Mouse (Mus musculus): ENCODE measurements at regions not wholly inside any gene's neighbourhood (a gene's known extent, or its start where the extent isn't known, plus 50 kb on each side); places are given as distances from the start of the nearest gene placed in this dataset.

DNA sequence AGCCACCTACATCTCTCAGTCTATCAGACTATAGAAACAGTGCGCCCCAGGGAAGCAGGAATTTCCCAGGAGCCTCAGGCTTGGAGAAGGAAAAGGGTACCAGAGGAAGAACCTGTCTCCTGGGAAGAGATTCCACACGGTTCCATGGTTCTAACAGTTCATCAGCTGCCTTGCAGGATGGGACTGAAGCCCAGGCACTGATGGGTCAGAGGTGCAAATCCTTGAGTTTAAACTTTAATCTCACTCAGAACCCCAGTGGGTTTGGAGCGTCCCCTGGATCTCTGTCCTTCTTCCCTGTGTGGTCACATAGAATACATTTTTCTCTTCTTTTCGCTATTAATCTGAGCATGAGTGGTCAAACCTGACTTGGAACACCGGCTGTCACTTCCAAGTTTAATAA, 67.9 kb upstream of the Slc22a12 start:
- Histone ChIP-seq H3K4me1 (ENCODE audit: control insufficient read depth, insufficient read depth, insufficient read length, low read length) (no peaks in the 10 kb centered on the region), H3K27ac (ENCODE audit: insufficient read depth, low read depth, low read length) (no peak overlapping the region), H3K4me3 (ENCODE audit: low read depth, low read length) (no peak overlapping the region), H3K27me3 (ENCODE audit: control insufficient read depth, insufficient read depth, low read length) (peaks cover 2% of the 10 kb centered on the region), H3K36me3 (ENCODE audit: control insufficient read depth, insufficient read depth, low read length) (no peaks in the 10 kb centered on the region)
- 66% methylated on average over 5 of the region's 5 CpGs for WGBS
- TF ChIP-seq POLR2A (IDR thresholded peaks at IDR 0.05; ENCODE audit: low read depth, low read length) (no peak), CTCF (IDR thresholded peaks at IDR 0.05; ENCODE audit: extremely low read depth, insufficient read length, insufficient replicate concordance, low read depth, low read length) (no peak)

DNA sequence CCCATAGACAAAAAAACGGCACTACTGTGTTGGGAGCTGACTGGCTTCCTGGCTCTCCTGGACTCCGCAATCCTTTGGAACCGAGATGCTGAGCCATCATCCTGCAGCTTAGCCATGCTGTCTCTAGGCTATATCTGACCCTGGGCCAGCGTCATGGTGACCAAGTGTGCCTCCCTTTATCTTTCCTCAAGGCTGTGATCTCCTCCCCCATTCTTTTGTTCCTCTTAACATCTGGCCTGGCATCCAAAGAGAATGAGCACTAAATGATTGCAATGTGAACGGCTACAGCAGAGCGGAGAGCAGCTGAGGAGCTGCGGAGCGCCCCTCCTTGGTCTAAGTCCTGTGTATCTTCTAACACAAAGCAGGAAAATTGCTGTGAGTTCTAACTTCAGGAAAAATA, 67.2 kb upstream of the Slc22a12 start:
- no peak overlapping the region for H3K4me3 ChIP-seq (ENCODE audit: low read depth, low read length)
- no peaks in the 10 kb centered on the region for H3K4me1 ChIP-seq (ENCODE audit: control insufficient read depth, insufficient read depth, insufficient read length, low read length)
- no peaks in the 10 kb centered on the region for H3K36me3 ChIP-seq (ENCODE audit: control insufficient read depth, insufficient read depth, low read length)
- WGBS: 58% methylated on average over 8 of the region's 8 CpGs
- peaks cover 2% of the 10 kb centered on the region for H3K27me3 ChIP-seq (ENCODE audit: control insufficient read depth, insufficient read depth, low read length)
- TF ChIP-seq CTCF (IDR thresholded peaks at IDR 0.05; ENCODE audit: extremely low read depth, insufficient read length, insufficient replicate concordance, low read depth, low read length) (no peak), POLR2A (IDR thresholded peaks at IDR 0.05; ENCODE audit: low read depth, low read length) (no peak)
- no peak overlapping the region for H3K27ac ChIP-seq (ENCODE audit: insufficient read depth, low read depth, low read length)

DNA sequence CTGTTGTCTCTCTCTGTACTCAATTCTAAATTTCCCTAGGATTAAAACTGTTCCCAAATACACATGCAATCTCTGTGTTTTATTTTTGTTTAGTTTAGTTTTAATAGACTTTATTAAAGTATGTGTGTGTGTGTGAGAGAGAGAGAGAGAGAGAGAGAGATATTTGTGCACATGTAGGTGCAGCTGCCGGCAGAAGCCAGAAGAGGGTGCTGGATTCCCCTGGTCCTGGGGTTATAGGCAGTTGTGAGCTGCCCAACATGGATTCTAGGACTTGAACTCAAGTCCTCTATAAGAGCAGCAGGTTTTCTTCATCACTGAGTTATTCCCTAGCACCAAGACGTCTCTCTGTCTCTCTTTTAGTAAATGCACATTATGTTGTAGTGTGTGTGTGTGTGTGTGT, 64.7 kb upstream of the Slc22a12 start:
- peak; percentile 30; the same call in 1 of the 2 replicates for TF ChIP-seq CTCF (IDR thresholded peaks at IDR 0.05; ENCODE audit: extremely low read depth, insufficient read length, insufficient replicate concordance, low read depth, low read length)
- no peak for TF ChIP-seq POLR2A (IDR thresholded peaks at IDR 0.05; ENCODE audit: low read depth, low read length)
- Histone ChIP-seq H3K4me1 (ENCODE audit: control insufficient read depth, insufficient read depth, insufficient read length, low read length) (0 out of 2 replicates have a peak, but pooled peaks cover 3% of the 10 kb centered on the region), H3K27me3 (ENCODE audit: control insufficient read depth, insufficient read depth, low read length) (peaks cover 2% of the 10 kb centered on the region), H3K27ac (ENCODE audit: insufficient read depth, low read depth, low read length) (no peak overlapping the region), H3K36me3 (ENCODE audit: control insufficient read depth, insufficient read depth, low read length) (no peaks in the 10 kb centered on the region), H3K4me3 (ENCODE audit: low read depth, low read length) (no peak overlapping the region)
- WGBS: 73% methylated on average over 2 of the region's 2 CpGs

DNA sequence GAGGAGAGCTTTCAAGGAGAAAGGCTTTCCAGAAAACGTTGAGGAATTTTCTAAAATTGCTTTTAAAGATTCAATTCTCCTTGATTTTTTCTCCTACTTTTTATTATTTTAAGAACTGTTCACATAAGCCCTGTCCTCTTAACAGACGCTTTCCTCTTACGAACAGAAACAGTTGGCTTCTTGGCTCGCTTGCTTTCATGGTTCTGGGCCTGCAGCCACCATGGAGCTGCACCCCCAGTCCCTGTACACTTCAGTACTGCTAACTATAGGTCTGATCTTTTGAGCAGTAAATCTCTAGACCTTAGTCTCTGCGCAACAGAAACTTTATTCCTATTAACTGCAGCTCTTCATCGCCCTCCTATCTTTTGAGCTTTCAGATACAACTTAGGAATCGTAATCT, 63.8 kb upstream of the Slc22a12 start:
- Histone ChIP-seq H3K27me3 (ENCODE audit: control insufficient read depth, insufficient read depth, low read length) (peaks cover 2% of the 10 kb centered on the region), H3K4me3 (ENCODE audit: low read depth, low read length) (no peak overlapping the region), H3K27ac (ENCODE audit: insufficient read depth, low read depth, low read length) (no peak overlapping the region), H3K36me3 (ENCODE audit: control insufficient read depth, insufficient read depth, low read length) (no peaks in the 10 kb centered on the region), H3K4me1 (ENCODE audit: control insufficient read depth, insufficient read depth, insufficient read length, low read length) (0 out of 2 replicates have a peak, but pooled peaks cover 3% of the 10 kb centered on the region)
- TF ChIP-seq POLR2A (IDR thresholded peaks at IDR 0.05; ENCODE audit: low read depth, low read length) (no peak), CTCF (IDR thresholded peaks at IDR 0.05; ENCODE audit: extremely low read depth, insufficient read length, insufficient replicate concordance, low read depth, low read length) (no peak)
- WGBS: 80% methylated on average over 7 of the region's 7 CpGs

DNA sequence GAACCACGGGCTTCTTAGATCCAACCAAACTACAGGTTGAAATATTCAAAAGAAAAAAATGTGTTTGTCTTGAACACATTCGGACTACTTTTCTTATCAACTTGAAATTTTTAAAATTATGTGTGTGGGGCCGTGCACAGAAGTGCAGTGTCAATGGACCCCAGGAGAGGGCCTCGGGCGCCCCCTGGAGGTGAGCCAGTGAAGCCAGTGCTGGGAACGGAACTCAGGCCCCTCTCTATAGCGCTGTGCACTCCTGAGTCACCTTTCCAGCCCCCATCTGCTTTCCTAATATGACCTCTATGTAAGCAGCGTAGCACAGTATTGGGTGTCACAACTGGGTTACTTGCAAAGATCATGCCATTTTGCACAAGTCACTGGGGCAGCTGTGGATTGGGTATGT, 61.9 kb upstream of the Slc22a12 start:
- no peak overlapping the region for H3K4me3 ChIP-seq (ENCODE audit: low read depth, low read length)
- H3K27me3 ChIP-seq (ENCODE audit: control insufficient read depth, insufficient read depth, low read length): no peaks in the 10 kb centered on the region; the same call in 1 of the 2 replicates
- WGBS: 64% methylated on average over 8 of the region's 8 CpGs
- TF ChIP-seq CTCF (IDR thresholded peaks at IDR 0.05; ENCODE audit: extremely low read depth, insufficient read length, insufficient replicate concordance, low read depth, low read length) (peak; percentile 13; the same call in 1 of the 2 replicates), POLR2A (IDR thresholded peaks at IDR 0.05; ENCODE audit: low read depth, low read length) (no peak)
- no peaks in the 10 kb centered on the region for H3K36me3 ChIP-seq (ENCODE audit: control insufficient read depth, insufficient read depth, low read length)
- H3K4me1 ChIP-seq (ENCODE audit: control insufficient read depth, insufficient read depth, insufficient read length, low read length): peaks cover 7% of the 10 kb centered on the region; the same call in 1 of the 2 replicates
- H3K27ac ChIP-seq (ENCODE audit: insufficient read depth, low read depth, low read length): no peak overlapping the region

DNA sequence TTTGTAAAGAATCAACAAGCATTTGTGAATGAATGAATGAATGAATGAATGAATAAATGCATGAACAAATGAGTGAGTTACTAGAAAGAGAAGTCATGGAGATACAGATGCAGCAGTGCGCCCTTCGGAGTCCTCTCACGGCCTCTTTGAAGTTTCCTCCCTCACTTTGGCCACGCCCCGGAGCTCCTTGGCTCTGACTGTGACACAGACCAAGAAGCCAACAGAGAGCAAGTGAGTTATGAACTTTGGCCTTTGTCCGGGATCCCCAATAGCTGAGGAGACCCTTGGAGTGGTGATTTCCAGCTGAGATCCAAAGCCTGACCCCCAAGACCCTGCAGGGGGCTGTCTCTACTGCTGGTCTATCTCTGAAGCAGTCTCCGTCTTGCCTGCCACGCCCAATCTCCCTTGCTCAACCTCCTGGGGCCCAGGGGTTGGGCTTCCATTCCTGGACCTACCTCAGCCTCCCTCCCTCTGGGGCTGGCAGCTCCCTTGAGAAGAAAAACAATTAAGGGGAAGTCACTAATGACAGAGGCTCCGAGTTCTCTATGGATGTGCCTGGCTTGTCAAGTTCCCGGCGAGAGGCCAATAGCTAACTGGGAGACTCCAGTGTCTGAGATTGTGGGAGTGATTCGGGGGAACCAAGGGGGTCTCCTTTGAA, 58.2 kb upstream of the Slc22a12 start:
- Histone ChIP-seq H3K36me3 (ENCODE audit: control insufficient read depth, insufficient read depth, low read length) (no peaks in the 10 kb centered on the region), H3K27me3 (ENCODE audit: control insufficient read depth, insufficient read depth, low read length) (no peaks in the 10 kb centered on the region; the same call in 1 of the 2 replicates), H3K4me1 (ENCODE audit: control insufficient read depth, insufficient read depth, insufficient read length, low read length) (peaks cover 14% of the 10 kb centered on the region), H3K4me3 (ENCODE audit: low read depth, low read length) (peak overlapping the region; percentile 26), H3K27ac (ENCODE audit: insufficient read depth, low read depth, low read length) (no peak overlapping the region)
- TF ChIP-seq POLR2A (IDR thresholded peaks at IDR 0.05; ENCODE audit: low read depth, low read length): no peak
- TF ChIP-seq CTCF (IDR thresholded peaks at IDR 0.05; ENCODE audit: extremely low read depth, insufficient read length, insufficient replicate concordance, low read depth, low read length): no peak
- WGBS: 16% methylated on average over 12 of the region's 12 CpGs

DNA sequence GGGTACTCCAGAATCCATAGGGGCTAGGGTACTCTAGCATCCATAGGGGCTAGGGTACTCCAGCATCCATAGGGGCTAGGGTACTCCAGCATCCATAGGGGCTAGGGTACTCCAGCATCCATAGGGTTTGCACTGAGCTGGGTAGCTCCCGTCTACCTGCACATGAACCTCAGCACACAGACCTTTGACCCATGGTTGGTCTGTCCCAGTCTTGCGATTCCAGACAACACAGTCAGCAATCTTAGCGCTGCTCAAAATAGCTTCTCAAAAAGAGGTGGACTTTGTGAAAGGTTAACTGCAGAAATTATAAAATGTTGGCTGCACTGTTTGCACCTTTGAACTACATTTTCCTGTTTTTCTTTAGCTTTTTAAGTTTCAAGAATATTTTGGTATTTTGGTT, 56.4 kb upstream of the Slc22a12 start:
- TF ChIP-seq CTCF (IDR thresholded peaks at IDR 0.05; ENCODE audit: extremely low read depth, insufficient read length, insufficient replicate concordance, low read depth, low read length) (no peak), POLR2A (IDR thresholded peaks at IDR 0.05; ENCODE audit: low read depth, low read length) (no peak)
- 34% methylated on average over 3 of the region's 3 CpGs for WGBS
- H3K4me3 ChIP-seq (ENCODE audit: low read depth, low read length): no peak overlapping the region

More for the DNA sequence above, 56.4 kb upstream of the Slc22a12 start:
- no peak overlapping the region for H3K27ac ChIP-seq (ENCODE audit: insufficient read depth, low read depth, low read length)
- H3K36me3 ChIP-seq (ENCODE audit: control insufficient read depth, insufficient read depth, low read length): no peaks in the 10 kb centered on the region
- H3K27me3 ChIP-seq (ENCODE audit: control insufficient read depth, insufficient read depth, low read length): no peaks in the 10 kb centered on the region
- H3K4me1 ChIP-seq (ENCODE audit: control insufficient read depth, insufficient read depth, insufficient read length, low read length): peaks cover 14% of the 10 kb centered on the region
